Mouse (Mus musculus) lung, embryonic 16.5 days (tissue): ENCODE results near the gene Litaf. TPM values are rescaled to one million over a fixed set of nuclear protein-coding genes. Genes with fewer than 3 reads are reported as not detected.

Experiments
- ATAC-seq: fragments of 200-750 bp; cut with Nextera tagmentation; 2 replicates; pipeline ENCODE4 v1.8.0; 2017; ENCODE audit warnings: low read depth, mild to moderate bottlenecking, moderate library complexity
- H3K27ac ChIP-seq: fragments of 300-500 bp; sonication (generic); 2 replicates; pipeline ENCODE4 v1.5.1; 2014; ENCODE audit warnings: mild to moderate bottlenecking, control low read depth, low read length
- H3K27me3 ChIP-seq: fragments of 300-500 bp; sonication (generic); 2 replicates; pipeline ENCODE4 v1.6.1; 2014; ENCODE audit warnings: low read depth, low read length, mixed read lengths; ENCODE audit not compliant: control insufficient read depth, insufficient read depth
- H3K36me3 ChIP-seq: fragments of 300-500 bp; sonication (generic); 2 replicates; pipeline ENCODE4 v1.6.1; 2014; ENCODE audit warnings: low read length; ENCODE audit not compliant: control insufficient read depth, insufficient read depth
- H3K4me1 ChIP-seq: fragments of 300-500 bp; sonication (generic); replicated peaks from 2 replicates; pipeline ENCODE4 v1.6.1; 2014; ENCODE audit warnings: low read length, mixed read lengths; ENCODE audit not compliant: control insufficient read depth, insufficient read depth
- H3K4me2 ChIP-seq: fragments of 300-500 bp; sonication (generic); 2 replicates; pipeline ENCODE4 v1.6.1; 2014; ENCODE audit warnings: low read depth, low read length, control low read depth
- H3K4me3 ChIP-seq: fragments of 300-500 bp; sonication (generic); 2 replicates; pipeline ENCODE4 v1.5.1; 2014; ENCODE audit warnings: mild to moderate bottlenecking, low read length, control low read depth
- H3K9ac ChIP-seq: fragments of 300-500 bp; sonication (generic); 2 replicates; pipeline ENCODE4 v1.6.1; 2014; ENCODE audit warnings: low read length, control low read depth
- H3K9me3 ChIP-seq: fragments of 300-500 bp; sonication (generic); 2 replicates; pipeline ENCODE4 v1.6.1; 2016; ENCODE audit warnings: low read length; ENCODE audit not compliant: control insufficient read depth
- WGBS: fragments of 180-500 bp; shearing (Covaris S2); extraction: QIAGEN DNeasy Blood & Tissue Kit; methylation state at CpG from one replicate; pipeline ENCODE4 v1.1.7; 2014; 5-methylcytosine and 5-hydroxymethylcytosine counted together
- polyA plus RNA-seq: library from polyadenylated mRNA; unstranded; fragments of >200 nt; fragmentation: Nextera tagmentation; extraction: Ambion mirVana; gene quantifications from 2 replicates; pipeline ENCODE4 v1.2.1, GENCODE M21; 2015

Gene Litaf
- polyA plus RNA-seq, 1 experiment from 2014 or later = 110 TPM

DNA sequence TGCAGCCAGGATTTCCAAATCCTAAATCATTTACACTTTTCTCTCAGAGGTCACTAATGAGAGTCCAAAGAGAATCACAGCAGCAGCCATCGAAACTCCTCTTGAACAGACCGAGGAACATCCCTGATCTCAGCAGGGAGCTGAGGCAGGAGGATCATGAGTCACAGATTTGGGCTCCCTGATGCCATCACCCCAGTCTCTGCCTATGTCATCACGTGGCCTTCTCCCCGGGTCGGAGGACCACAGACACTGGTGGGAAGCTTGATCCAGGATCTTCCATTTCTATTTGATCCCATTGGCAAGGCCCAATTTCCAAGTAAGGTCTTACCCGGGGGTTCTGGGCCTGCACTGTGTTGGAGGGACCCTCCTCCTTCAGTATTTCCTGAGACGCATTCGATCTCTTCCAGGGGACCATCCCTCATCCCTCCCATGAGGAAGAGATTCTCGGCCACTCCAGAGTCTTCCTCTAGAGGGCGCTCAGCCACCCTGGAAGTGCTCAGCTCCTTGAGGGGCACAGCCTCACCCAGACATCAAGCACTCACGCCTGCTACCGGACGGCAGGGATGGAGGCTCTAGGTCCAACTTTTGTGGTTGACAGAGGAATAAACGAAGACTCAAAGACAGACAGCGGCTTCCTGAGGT, 30.0 kb downstream of the Litaf start:
- Histone ChIP-seq H3K36me3 (no peaks in the 10 kb centered on the region), H3K9me3 (no peaks in the 10 kb centered on the region), H3K9ac (no peak overlapping the region), H3K27me3 (no peaks in the 10 kb centered on the region), H3K4me1 (no peaks in the 10 kb centered on the region), H3K4me3 (no peak overlapping the region), H3K4me2 (no peak overlapping the region), H3K27ac (no peak overlapping the region)
- 24% methylated on average over 15 of the region's 15 CpGs for WGBS
- peak; percentile 81 for ATAC-seq

DNA sequence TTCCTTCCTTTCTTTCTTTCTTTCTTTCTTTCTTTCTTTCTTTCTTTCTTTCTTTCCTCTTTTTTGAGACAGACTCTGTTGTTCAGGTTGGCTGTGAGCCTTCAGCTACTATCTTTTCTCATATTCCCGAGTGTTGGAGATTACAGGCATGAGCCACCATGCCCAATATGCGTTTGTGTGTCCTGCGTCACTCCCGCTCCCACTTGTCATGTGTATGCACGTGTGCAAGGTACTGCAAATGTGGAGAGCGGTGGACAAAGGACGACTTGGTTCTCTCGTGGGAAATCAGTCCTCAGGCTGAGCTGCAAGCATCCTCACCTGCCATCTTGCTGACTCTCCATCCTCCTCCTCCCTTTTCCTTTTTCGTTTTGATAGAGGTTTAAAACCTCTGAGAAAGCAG, 30.7 kb downstream of the Litaf start:
- H3K27ac ChIP-seq = no peak overlapping the region
- H3K27me3 ChIP-seq = no peaks in the 10 kb centered on the region
- H3K9ac ChIP-seq = no peak overlapping the region
- no peak for ATAC-seq
- no peak overlapping the region for H3K4me2 ChIP-seq
- no peak overlapping the region for H3K4me3 ChIP-seq
- H3K36me3 ChIP-seq = no peaks in the 10 kb centered on the region
- H3K9me3 ChIP-seq = no peaks in the 10 kb centered on the region
- H3K4me1 ChIP-seq = no peaks in the 10 kb centered on the region
- 79% methylated on average over 9 of the region's 9 CpGs for WGBS

- Histone ChIP-seq H3K4me2 (no peak overlapping the region), H3K27me3 (no peaks in the 10 kb centered on the region), H3K36me3 (no peaks in the 10 kb centered on the region), H3K4me1 (no peaks in the 10 kb centered on the region), H3K9me3 (no peaks in the 10 kb centered on the region), H3K9ac (no peak overlapping the region), H3K27ac (no peak overlapping the region), H3K4me3 (no peak overlapping the region)
- WGBS = 2% methylated on average over 4 of the region's 4 CpGs
- peak; percentile 73 for ATAC-seq
Observed at GRCm38 (mm10) chr16:11034193-11034803, 31.7 kb downstream of the Litaf start.

GRCm38 (mm10) chr16:11031320-11031719, 34.6 kb downstream of the Litaf start:
- no peaks in the 10 kb centered on the region for H3K36me3 ChIP-seq
- WGBS = 34% methylated on average over 3 of the region's 3 CpGs

GRCm38 (mm10) chr16:11030844-11031243, 35.1 kb downstream of the Litaf start:
- no peak overlapping the region for H3K4me2 ChIP-seq
- 72% methylated on average over 4 of the region's 4 CpGs for WGBS
- no peak for ATAC-seq
- H3K27ac ChIP-seq = no peak overlapping the region
- no peak overlapping the region for H3K4me3 ChIP-seq
- no peaks in the 10 kb centered on the region for H3K4me1 ChIP-seq
- H3K9ac ChIP-seq = no peak overlapping the region
- no peaks in the 10 kb centered on the region for H3K9me3 ChIP-seq
- no peaks in the 10 kb centered on the region for H3K36me3 ChIP-seq
- no peaks in the 10 kb centered on the region for H3K27me3 ChIP-seq

More at GRCm38 (mm10) chr16:11031320-11031719, 34.6 kb downstream of the Litaf start:
- H3K9me3 ChIP-seq = no peaks in the 10 kb centered on the region
- H3K9ac ChIP-seq = no peak overlapping the region
- ATAC-seq = no peak
- no peak overlapping the region for H3K27ac ChIP-seq
- no peak overlapping the region for H3K4me3 ChIP-seq
- H3K4me1 ChIP-seq = no peaks in the 10 kb centered on the region
- H3K27me3 ChIP-seq = no peaks in the 10 kb centered on the region
- H3K4me2 ChIP-seq = no peak overlapping the region

- Histone ChIP-seq H3K9ac (no peak overlapping the region), H3K4me1 (no peaks in the 10 kb centered on the region), H3K36me3 (no peaks in the 10 kb centered on the region), H3K9me3 (no peaks in the 10 kb centered on the region), H3K27ac (no peak overlapping the region), H3K4me3 (no peak overlapping the region), H3K27me3 (no peaks in the 10 kb centered on the region), H3K4me2 (no peak overlapping the region)
- 72% methylated on average over 7 of the region's 7 CpGs for WGBS
- no peak for ATAC-seq
Observed at GRCm38 (mm10) chr16:11028206-11028605, 37.8 kb downstream of the Litaf start.

GRCm38 (mm10) chr16:11024841-11025240, 41.1 kb downstream of the Litaf start:
- H3K4me3 ChIP-seq = no peak overlapping the region
- H3K9ac ChIP-seq = no peak overlapping the region
- no peaks in the 10 kb centered on the region for H3K36me3 ChIP-seq
- no peak overlapping the region for H3K27ac ChIP-seq
- no peak for ATAC-seq
- 64% methylated on average over 3 of the region's 3 CpGs for WGBS
- H3K27me3 ChIP-seq = no peaks in the 10 kb centered on the region
- H3K9me3 ChIP-seq = no peaks in the 10 kb centered on the region
- H3K4me1 ChIP-seq = no peaks in the 10 kb centered on the region
- no peak overlapping the region for H3K4me2 ChIP-seq

GRCm38 (mm10) chr16:11023618-11024017, 42.3 kb downstream of the Litaf start:
- WGBS = 62% methylated on average over 5 of the region's 5 CpGs
- H3K27me3 ChIP-seq = no peaks in the 10 kb centered on the region
- H3K9ac ChIP-seq = no peak overlapping the region
- H3K4me3 ChIP-seq = no peak overlapping the region
- no peaks in the 10 kb centered on the region for H3K4me1 ChIP-seq
- no peaks in the 10 kb centered on the region for H3K9me3 ChIP-seq
- no peak overlapping the region for H3K27ac ChIP-seq
- H3K36me3 ChIP-seq = no peaks in the 10 kb centered on the region
- no peak for ATAC-seq
- H3K4me2 ChIP-seq = no peak overlapping the region

DNA sequence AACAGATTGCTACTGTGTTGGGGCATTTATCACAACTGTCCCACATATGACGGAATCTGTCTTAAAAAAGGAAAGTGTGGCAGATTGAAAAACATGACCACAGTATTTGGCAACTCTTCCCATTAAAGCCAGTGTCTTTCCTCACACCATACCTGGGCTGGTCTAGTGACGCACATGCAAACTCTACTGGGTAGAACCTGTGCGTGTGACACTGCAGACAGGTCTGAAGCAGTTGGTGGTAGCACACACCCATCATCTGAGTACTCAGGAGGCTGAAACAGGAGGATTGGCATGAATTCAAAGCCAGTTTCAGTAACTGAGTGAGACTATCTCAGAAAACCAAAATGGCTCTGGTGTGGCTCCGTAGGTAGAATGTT, 43.9 kb downstream of the Litaf start:
- Histone ChIP-seq H3K27ac (no peak overlapping the region), H3K4me1 (no peaks in the 10 kb centered on the region), H3K36me3 (no peaks in the 10 kb centered on the region), H3K4me3 (no peak overlapping the region), H3K27me3 (no peaks in the 10 kb centered on the region), H3K4me2 (no peak overlapping the region), H3K9ac (no peak overlapping the region), H3K9me3 (no peaks in the 10 kb centered on the region)
- WGBS = 81% methylated on average over 4 of the region's 4 CpGs
- no peak for ATAC-seq
